Mouse (Mus musculus) heart, postnatal 14 days (tissue): ENCODE data around the gene Fgd2. TPM values are rescaled to one million over a fixed set of nuclear protein-coding genes. Genes with fewer than 3 reads are reported as not detected.

Source experiments
- DNase-seq, 2 experiments: peaks; one replicate each; pipeline ENCODE4 v3.0.0; 2021 to 2022
- intact Hi-C: fragments of 180-260 bp; cut with DNase I; formaldehyde crosslinking; loops from one replicate; pipeline ENCODE4 v1.15.1; 2025
- total RNA-seq, 2 experiments: library from RNA; stranded (reverse); gene quantifications; 2 replicates each; pipeline ENCODE4 v1.2.3; 2021

Gene Fgd2
- total RNA-seq, 2 experiments from 2014 or later = 2.3 to 2.9 TPM

DNA sequence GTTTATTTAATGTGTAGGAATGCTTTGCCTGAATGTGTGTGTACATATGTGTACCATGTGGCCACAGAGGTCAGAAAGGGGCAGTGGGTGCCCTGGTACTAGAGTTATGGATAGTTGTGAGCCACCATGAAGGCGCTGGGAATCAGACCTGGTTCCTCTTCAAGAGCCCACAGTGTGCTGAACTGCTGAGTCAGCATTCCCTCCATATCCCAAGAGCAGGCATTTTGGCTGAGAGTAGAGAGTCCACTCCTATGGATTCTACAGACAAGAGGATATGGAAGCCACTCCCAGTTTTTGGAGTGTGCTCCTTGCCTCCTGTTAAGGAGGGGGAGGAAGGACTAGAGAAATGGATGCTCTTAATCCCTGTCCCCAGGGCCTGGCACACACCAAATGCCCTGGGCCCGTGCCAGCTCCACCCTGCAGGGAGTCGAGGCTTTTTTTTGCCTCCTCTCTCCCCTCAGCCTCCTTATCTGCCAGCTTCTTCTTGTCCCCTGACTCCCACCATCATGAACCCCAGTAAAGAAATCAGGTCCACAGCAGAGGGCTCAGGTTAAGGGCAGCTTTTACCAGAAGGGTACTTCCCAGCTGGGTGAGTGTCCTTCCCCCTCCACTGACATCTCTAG lies 58.2 kb downstream of the Fgd2 start:
- no peak for DNase-seq
- intact Hi-C loops = no loop called here

DNA sequence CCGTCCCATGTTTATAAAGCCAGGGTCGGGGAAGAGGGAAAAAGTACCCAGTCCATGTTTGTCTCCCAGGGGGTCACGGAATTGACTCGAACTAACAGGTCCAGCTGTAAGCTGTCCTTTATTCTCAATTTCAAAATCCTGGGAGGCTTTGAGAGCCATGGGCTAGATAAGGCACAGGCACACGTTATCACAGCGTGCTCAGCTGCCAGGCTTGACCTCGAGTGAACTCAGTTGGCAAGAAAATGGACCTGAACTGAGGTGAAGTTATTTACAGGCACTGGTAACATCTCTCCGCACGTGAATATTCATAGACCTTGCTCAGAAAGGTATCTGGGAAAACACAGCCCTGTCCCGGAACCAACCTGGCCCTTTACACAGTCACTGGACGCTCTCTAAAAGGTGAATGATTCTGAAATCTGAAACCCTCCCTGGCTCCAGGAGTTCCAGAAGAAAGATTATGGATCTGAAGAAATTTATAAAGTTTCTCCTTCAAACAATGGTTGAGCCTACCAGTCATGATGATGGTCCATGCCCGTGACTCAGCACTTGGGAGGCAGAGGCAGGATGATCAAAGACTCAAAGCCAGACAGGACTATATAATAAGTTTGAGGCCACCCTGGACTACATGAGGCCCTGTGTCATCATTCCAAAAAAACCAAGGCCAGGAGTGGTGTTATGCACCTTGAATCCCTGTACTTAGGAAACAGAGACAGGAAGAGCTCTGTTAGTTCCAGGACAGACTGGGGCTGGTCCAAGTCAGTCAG lies 59.4 kb downstream of the Fgd2 start:
- DNase-seq = peak in 1 of 2 experiments; percentile 70

DNA sequence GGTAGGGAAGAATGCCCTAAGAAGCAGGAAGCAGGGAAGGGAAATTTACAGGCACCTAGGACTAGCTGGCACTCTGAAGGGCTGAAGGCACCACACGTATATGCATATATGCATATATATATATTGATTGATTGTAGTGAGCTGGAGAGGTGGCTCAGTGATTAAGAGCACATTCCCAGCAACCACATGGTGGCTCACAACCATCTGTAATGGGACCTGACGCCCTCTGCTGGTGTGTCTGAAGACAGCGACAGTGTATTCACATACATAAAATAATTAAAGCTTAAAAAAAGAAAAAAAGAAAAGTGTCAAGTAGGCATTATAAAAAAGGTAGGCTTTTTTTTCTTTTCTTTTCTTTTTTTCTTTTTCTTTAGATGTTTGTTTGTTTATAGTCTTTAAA lies 60.6 kb downstream of the Fgd2 start:
- intact Hi-C loops = loop anchor here (5.0 kb wide), 1 partner anchor 36 kb away; no protein-coding TSS in a partner anchor
- no peak for DNase-seq

More for the DNA sequence above, 59.4 kb downstream of the Fgd2 start:
- intact Hi-C loops = loop anchor here (5.0 kb wide), 1 partner anchor 37 kb away; no protein-coding TSS in a partner anchor

DNA sequence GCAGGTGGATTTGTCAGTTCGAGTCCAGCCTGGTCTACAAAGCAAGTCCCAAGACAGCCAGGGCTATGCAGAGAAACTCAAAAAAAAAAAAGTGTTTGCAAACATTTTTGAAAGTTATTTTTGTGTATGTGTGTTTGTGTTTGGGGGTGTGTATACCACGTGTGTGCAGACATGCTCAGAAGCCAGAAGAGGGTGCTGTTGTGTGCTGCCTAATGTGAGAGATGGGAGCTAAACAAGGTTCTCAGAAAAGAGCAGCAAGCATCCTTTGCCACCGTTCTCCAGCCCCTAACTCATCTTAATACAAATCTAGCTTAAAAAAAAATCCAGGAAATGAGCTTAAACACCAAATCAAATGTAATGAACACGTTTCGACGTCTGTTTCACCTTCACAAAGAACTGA lies 61.6 kb downstream of the Fgd2 start:
- intact Hi-C loops = loop anchor here (5.0 kb wide), 1 partner anchor 35 kb away; no protein-coding TSS in a partner anchor
- no peak for DNase-seq

DNA sequence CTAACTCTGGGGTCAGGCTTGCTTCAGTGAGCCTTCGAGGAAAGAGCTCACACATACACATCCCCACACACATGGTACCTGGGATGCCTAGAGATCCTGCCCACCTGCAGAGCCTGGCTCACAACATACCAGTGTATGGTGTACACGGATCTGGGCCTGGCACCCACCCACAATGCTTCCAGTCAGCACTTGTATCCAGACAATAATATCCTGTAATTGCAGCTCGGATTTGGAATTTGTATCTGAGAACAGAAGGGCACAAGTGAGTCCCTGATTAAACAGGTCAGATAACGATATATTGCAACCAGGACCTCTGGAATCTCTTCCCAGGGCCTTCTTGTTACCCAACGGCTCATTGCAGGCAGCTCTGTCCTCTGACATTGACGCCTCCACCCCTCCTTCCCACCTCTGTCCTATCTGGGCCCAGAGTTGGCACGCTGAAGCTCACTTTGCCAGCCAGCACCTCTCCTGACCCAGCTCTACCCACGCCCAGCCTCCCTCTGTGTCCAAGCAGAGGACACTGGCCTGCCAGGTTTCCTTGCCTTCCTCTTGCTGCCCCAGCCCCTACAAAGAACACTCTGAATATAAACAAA lies 62.3 kb downstream of the Fgd2 start:
- peak; percentile 57 to 69 for DNase-seq
- intact Hi-C loops = loop anchor here (5.0 kb wide), 1 partner anchor 34 kb away; no protein-coding TSS in a partner anchor

DNA sequence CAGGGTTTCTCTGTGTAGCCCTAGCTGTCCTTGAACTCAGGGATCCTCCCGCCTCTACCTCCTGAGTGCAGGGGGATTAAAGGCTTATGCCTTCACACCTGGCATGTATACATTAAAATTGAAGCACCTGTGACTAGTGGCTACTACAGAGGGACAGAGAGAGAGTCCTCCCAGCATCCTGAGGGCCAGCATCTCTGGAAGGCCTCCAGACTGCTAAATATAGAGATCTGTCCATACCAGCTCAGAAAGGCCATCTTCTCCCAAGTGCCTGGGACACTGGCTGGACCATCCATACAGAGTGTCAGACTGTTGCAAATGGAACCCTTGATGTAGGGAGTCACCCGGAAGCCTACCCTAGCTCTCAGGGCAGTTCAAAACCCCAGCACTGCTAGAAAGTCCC lies 63.3 kb downstream of the Fgd2 start:
- DNase-seq = no peak
- intact Hi-C loops = loop anchor here (5.0 kb wide), 1 partner anchor 33 kb away; no protein-coding TSS in a partner anchor

DNA sequence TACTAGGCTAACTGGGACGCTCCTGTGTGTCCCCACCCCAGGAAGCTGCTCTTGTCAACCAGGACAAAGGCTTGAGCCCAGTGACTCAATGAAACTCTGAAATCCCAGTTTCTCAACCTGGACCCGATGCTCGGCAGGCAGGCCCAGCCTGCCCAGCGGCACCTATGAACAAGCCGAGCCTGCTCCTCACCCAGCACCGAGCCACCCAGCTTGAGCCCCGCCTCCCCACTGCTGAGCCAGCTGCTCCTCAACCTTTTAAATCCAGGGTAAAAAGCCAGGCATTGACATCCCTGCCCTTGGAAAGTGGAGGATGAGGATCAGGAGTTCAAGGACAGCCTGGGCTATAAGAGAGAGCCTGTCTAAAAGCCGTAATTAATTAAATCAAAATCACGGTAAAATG lies 64.6 kb downstream of the Fgd2 start:
- DNase-seq = no peak
- intact Hi-C loops = no loop called here

DNA sequence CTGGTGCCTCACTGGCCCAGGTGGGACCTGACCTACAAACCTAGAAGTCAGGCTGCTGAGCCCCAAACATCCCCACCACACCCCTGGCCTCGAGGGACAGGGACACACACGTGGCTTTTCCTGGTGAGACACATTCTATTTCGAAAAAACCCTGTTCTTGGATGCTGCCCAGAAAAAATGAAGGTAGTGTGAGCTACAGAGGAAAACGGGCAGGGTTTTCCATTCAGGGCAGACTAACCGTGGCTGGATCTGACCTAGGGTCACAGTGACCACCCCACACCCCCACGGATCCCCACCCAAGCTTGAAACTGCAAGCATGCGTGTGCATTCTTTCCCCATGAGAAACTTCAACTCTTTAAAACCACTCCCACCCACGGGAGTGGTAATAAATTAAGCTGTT lies 67.5 kb downstream of the Fgd2 start:
- no peak for DNase-seq
- intact Hi-C loops = no loop called here

DNA sequence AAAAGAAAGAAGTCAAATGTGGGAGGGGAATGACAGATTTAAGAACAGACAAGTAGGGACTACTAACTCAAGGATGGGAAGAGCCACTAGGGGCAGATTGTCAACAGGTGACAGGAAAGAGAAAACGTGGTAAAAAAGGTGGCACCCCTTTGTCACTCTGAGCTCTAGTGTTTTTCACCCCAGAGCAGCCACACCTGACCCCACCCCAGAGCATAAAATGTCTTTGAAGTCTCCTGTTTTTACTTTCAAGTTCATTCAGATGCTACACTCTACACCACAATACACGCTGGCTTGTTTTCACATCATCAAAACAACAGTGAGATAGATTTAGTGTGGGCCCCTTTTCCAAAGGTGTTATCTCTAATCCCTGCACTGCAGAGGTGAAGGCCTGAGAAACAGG lies 68.1 kb downstream of the Fgd2 start:
- DNase-seq = no peak
- intact Hi-C loops = no loop called here

Other genes with a start within 250 kb of the Fgd2 start
- under 1 TPM; 0.73 to 0.76 TPM for gene Rab44, start 246.8 kb upstream of the Fgd2 start, total RNA-seq
- gene Cpne5, start 122.7 kb upstream of the Fgd2 start, total RNA-seq = 1 to 10 TPM; 2.3 to 3.9 TPM
- gene Ppil1, start 96.7 kb upstream of the Fgd2 start, total RNA-seq = 10 to 100 TPM; 28.8 to 33.5 TPM
- 100 to 1,000 TPM; 189 to 195 TPM for gene BC004004, start 92.1 kb upstream of the Fgd2 start, total RNA-seq
- gene Pi16, start 43.2 kb upstream of the Fgd2 start, total RNA-seq = 10 to 100 TPM; 34.3 to 47.8 TPM
- 100 to 1,000 TPM; 272 to 279 TPM for gene Mtch1, start 13.0 kb upstream of the Fgd2 start, total RNA-seq
- 10 to 100 TPM; 30.8 to 33.7 TPM for gene Pim1, start 129.8 kb downstream of the Fgd2 start, total RNA-seq
- gene Gm17657, start 188.7 kb downstream of the Fgd2 start, total RNA-seq = not detected
- 10 to 100 TPM; 14.5 to 15.1 TPM for gene Tbc1d22b, start 188.9 kb downstream of the Fgd2 start, total RNA-seq
- not detected for gene Tmem217, start 191.5 kb downstream of the Fgd2 start, total RNA-seq